Mouse (Mus musculus) forebrain, embryonic 14.5 days (tissue): ENCODE results near the gene Kbtbd3. TPM values are rescaled to one million over a fixed set of nuclear protein-coding genes. Genes with fewer than 3 reads are reported as not detected.

Experiments
- microRNA-seq: library from miRNA; unstranded; fragments of <30 nt; microRNA quantifications from one replicate; pipeline ENCODE4, GENCODE M21; 2016
- polyA plus RNA-seq: library from polyadenylated mRNA; unstranded; fragments of >200 nt; fragmentation: Nextera tagmentation; extraction: Ambion mirVana; gene quantifications from 2 replicates; pipeline ENCODE4 v1.2.1, GENCODE M21; 2014

Gene Kbtbd3
- polyA plus RNA-seq, 1 experiment from 2014 or later: 6.6 TPM

Small RNA genes within 50 kb of the gene (microRNA-seq; reads per million reads assigned to microRNA genes)
- gene Gm22195 (not detected), gene Gm23992 (not detected)

Other genes starting within 250 kb of the Kbtbd3 start
- gene Aasdhppt, start 362 bp upstream of the Kbtbd3 start, polyA plus RNA-seq: 32.9 and 40.5 TPM in 2 replicates
- gene Msantd4, start 66.7 kb downstream of the Kbtbd3 start, polyA plus RNA-seq: 71.9 and 72.0 TPM in 2 replicates